Comparison of ENCODE assay signal across 17 mouse cellular contexts in the genomic region with DNA sequence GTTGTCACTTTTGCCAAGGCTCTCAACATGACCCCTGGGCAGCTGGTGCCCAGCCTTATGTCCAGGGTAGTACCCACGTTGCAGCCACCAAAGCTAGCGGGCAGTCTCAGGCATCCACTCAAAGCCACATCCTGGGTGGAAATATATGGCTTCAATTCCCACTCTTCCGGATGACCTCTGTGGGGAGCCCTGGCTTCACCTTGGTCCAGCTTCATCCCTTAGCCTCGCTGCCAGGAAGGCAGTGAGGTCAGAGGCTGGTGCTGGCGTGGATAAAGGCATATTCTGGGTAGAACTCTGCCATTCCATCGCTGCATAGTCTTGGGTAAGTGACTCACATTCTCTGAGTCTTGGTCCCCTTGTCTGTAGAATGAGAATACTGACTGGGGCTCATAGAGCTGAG. TPM values are rescaled to one million over a fixed set of nuclear protein-coding genes. Genes with fewer than 3 reads are reported as not detected.
DNase-seq lines count a peak whose midpoint lies in the region; ATAC-seq and TF ChIP-seq lines count a peak whose summit lies in the region.
"Had no signal": no experiment of that assay in that cellular context is flagged by ENCODE, and none has a peak within 500 bp of the region (broad histone marks: within the 10 kb centered on the region; RNA-seq: fewer than 3 reads in every experiment).

No protein-coding gene starts in this region.

- H3K9ac ChIP-seq in forebrain, embryonic 14.5 days (ENCODE audit: low read length) = peak overlapping the region; percentile 41; the same call in 1 of the 2 replicates
- H3K9ac ChIP-seq in hindbrain, embryonic 14.5 days = no peak overlapping the region
- H3K9ac ChIP-seq in neural tube, embryonic 14.5 days (replicated peaks; ENCODE audit: low read depth, low read length) = no peak overlapping the region
- H3K9ac ChIP-seq: heart, embryonic 13.5 days; limb, embryonic 12.5 days; liver, embryonic 14.5 days had no signal

- no peaks in the 10 kb centered on the region for H3K36me3 ChIP-seq in forebrain, embryonic 14.5 days (ENCODE audit: control insufficient read depth, insufficient read depth, low read length)
- no peaks in the 10 kb centered on the region for H3K36me3 ChIP-seq in hindbrain, embryonic 14.5 days (replicated peaks; ENCODE audit: control insufficient read depth, insufficient read depth)
- no peaks in the 10 kb centered on the region for H3K36me3 ChIP-seq in neural tube, embryonic 14.5 days (ENCODE audit: control insufficient read depth, insufficient read depth, low read length)
- H3K36me3 ChIP-seq: heart, embryonic 13.5 days; limb, embryonic 12.5 days had no signal

- H3K4me1 ChIP-seq in cerebellum, adult 2 months (ENCODE audit: control insufficient read depth, insufficient read depth, low read length) = peaks cover 20% of the 10 kb centered on the region
- peaks cover 43% of the 10 kb centered on the region for H3K4me1 ChIP-seq in forebrain, embryonic 14.5 days (ENCODE audit: control insufficient read depth, insufficient read depth, low read length)
- peaks cover 53% of the 10 kb centered on the region for H3K4me1 ChIP-seq in hindbrain, embryonic 14.5 days (replicated peaks; ENCODE audit: control insufficient read depth, insufficient read depth, low read length)
- peaks cover 41% of the 10 kb centered on the region for H3K4me1 ChIP-seq in neural tube, embryonic 14.5 days (ENCODE audit: control insufficient read depth, insufficient read depth, low read length)

- no peaks in the 10 kb centered on the region for H3K9me3 ChIP-seq in forebrain, embryonic 14.5 days (replicated peaks; ENCODE audit: control insufficient read depth, low read length)
- no peaks in the 10 kb centered on the region for H3K9me3 ChIP-seq in hindbrain, embryonic 14.5 days (ENCODE audit: control insufficient read depth, low read length)
- no peaks in the 10 kb centered on the region for H3K9me3 ChIP-seq in neural tube, embryonic 14.5 days (ENCODE audit: control insufficient read depth, low read length)
- H3K9me3 ChIP-seq: heart, embryonic 13.5 days; limb, embryonic 12.5 days had no signal

- WGBS in cerebellum, adult 2 months = 8% methylated on average over 6 of the region's 6 CpGs
- WGBS in forebrain, embryonic 14.5 days = 68% methylated on average over 6 of the region's 6 CpGs
- WGBS in hindbrain, embryonic 14.5 days = 58% methylated on average over 6 of the region's 6 CpGs
- WGBS in neural tube, embryonic 14.5 days = 54% methylated on average over 6 of the region's 6 CpGs

- 0 out of 2 replicates have a peak overlapping the region, but pooled peaks have one; percentile 3 for H3K27ac ChIP-seq in cerebellum, adult 2 months (ENCODE audit: insufficient read depth, low read length)
- H3K27ac ChIP-seq in forebrain, embryonic 14.5 days (ENCODE audit: low read depth, low read length) = peak overlapping the region; percentile 86
- peak overlapping the region; percentile 83 for H3K27ac ChIP-seq in hindbrain, embryonic 14.5 days
- H3K27ac ChIP-seq in neural tube, embryonic 14.5 days (ENCODE audit: low read depth, low read length) = peak overlapping the region; percentile 87
- H3K27ac ChIP-seq: heart, embryonic 13.5 days; limb, embryonic 12.5 days; liver, embryonic 14.5 days had no signal

- TF ChIP-seq POLR2A in cerebellum, adult 2 months (IDR thresholded peaks at IDR 0.05; ENCODE audit: borderline replicate concordance, insufficient read depth, low read length) = no peak

- peak overlapping the region; percentile 1; the same call in 1 of the 2 replicates for H3K4me2 ChIP-seq in forebrain, embryonic 14.5 days (ENCODE audit: low read length)
- H3K4me2 ChIP-seq in hindbrain, embryonic 14.5 days (replicated peaks) = no peak overlapping the region
- H3K4me2 ChIP-seq in neural tube, embryonic 14.5 days (ENCODE audit: low read depth, low read length) = no peak overlapping the region
- H3K4me2 ChIP-seq: heart, embryonic 13.5 days; limb, embryonic 12.5 days had no signal

- ATAC-seq in forebrain, embryonic 14.5 days = no peak
- no peak for ATAC-seq in hindbrain, embryonic 14.5 days (ENCODE audit: low FRiP score)
- ATAC-seq in neural tube, embryonic 14.5 days (ENCODE audit: low read depth) = no peak

- TF ChIP-seq CTCF in cerebellum, adult 2 months (IDR thresholded peaks at IDR 0.05; ENCODE audit: borderline replicate concordance, insufficient read depth, low read depth, low read length) = no peak

- no peaks in the 10 kb centered on the region for H3K27me3 ChIP-seq in cerebellum, adult 2 months (ENCODE audit: control insufficient read depth, insufficient read depth, low read length)
- no peaks in the 10 kb centered on the region for H3K27me3 ChIP-seq in forebrain, embryonic 14.5 days (replicated peaks; ENCODE audit: control insufficient read depth, insufficient read depth, low read length)
- no peaks in the 10 kb centered on the region for H3K27me3 ChIP-seq in hindbrain, embryonic 14.5 days (ENCODE audit: control insufficient read depth, insufficient read depth, low read length)
- no peaks in the 10 kb centered on the region for H3K27me3 ChIP-seq in neural tube, embryonic 14.5 days (ENCODE audit: control insufficient read depth, insufficient read depth, low read length)

- DNase-seq in cerebellum, adult 2 months = no peak
- no peak for DNase-seq in cerebellum, postnatal 25 days
- DNase-seq in forebrain, embryonic 14.5 days (ENCODE audit: low spot score) = no peak
- no peak for DNase-seq in hindbrain, embryonic 14.5 days (ENCODE audit: low spot score)
- DNase-seq in liver = no peak
- DNase-seq in frontal cortex, postnatal 25 days (ENCODE audit: low spot score in 2 of 2) = no peak
- no peak for DNase-seq in urinary bladder, postnatal 25 days (ENCODE audit: low spot score)
- DNase-seq: adrenal gland, adult 2 months; heart, adult 11 months; heart, postnatal 36 days; kidney, adult 11 months; kidney, postnatal 14 days had no signal

- no peak overlapping the region for H3K4me3 ChIP-seq in cerebellum, adult 2 months (replicated peaks; ENCODE audit: insufficient read depth, low read depth, low read length)
- H3K4me3 ChIP-seq in forebrain, embryonic 14.5 days (ENCODE audit: low read depth, low read length) = no peak overlapping the region
- no peak overlapping the region for H3K4me3 ChIP-seq in hindbrain, embryonic 14.5 days (replicated peaks; ENCODE audit: low read length)
- H3K4me3 ChIP-seq in neural tube, embryonic 14.5 days (ENCODE audit: low read depth, low read length) = no peak overlapping the region
- H3K4me3 ChIP-seq: erythroblast, embryonic 14.5 days; heart, embryonic 13.5 days; limb, embryonic 12.5 days had no signal

RNA-seq across cellular contexts. Expression of a gene that starts 49.0 kb away (rescaled TPM):
- 44.3 and 44.6 TPM in 2 replicates for polyA plus RNA-seq in cerebellum, adult 2 months (2012; rRNA removed)
- 44.4 and 53.4 TPM in 2 replicates for polyA plus RNA-seq in forebrain, embryonic 14.5 days (2014; fragmentation: Nextera tagmentation; extraction: Ambion mirVana)
- polyA plus RNA-seq in hindbrain, embryonic 14.5 days (2014; fragmentation: Nextera tagmentation; extraction: Ambion mirVana) = 47.1 and 51.7 TPM in 2 replicates
- 47.7 and 48.7 TPM in 2 replicates for polyA plus RNA-seq in neural tube, embryonic 14.5 days (2014; fragmentation: Nextera tagmentation; extraction: Ambion mirVana)

RNA-seq across cellular contexts. Expression of a gene that starts 57.2 kb away (rescaled TPM):
- 21.2 and 21.5 TPM in 2 replicates for polyA plus RNA-seq in cerebellum, adult 2 months (2012; rRNA removed)
- 33.1 and 38.0 TPM in 2 replicates for polyA plus RNA-seq in forebrain, embryonic 14.5 days (2014; fragmentation: Nextera tagmentation; extraction: Ambion mirVana)
- 44.9 and 49.3 TPM in 2 replicates for polyA plus RNA-seq in hindbrain, embryonic 14.5 days (2014; fragmentation: Nextera tagmentation; extraction: Ambion mirVana)
- polyA plus RNA-seq in neural tube, embryonic 14.5 days (2014; fragmentation: Nextera tagmentation; extraction: Ambion mirVana) = 42.2 and 46.7 TPM in 2 replicates

RNA-seq across cellular contexts. Expression of a gene that starts 57.3 kb away (rescaled TPM):
- 64.1 and 70.7 TPM in 2 replicates for polyA plus RNA-seq in cerebellum, adult 2 months (2012; rRNA removed)
- 83.2 and 83.8 TPM in 2 replicates for polyA plus RNA-seq in forebrain, embryonic 14.5 days (2014; fragmentation: Nextera tagmentation; extraction: Ambion mirVana)
- 65.8 and 71.4 TPM in 2 replicates for polyA plus RNA-seq in hindbrain, embryonic 14.5 days (2014; fragmentation: Nextera tagmentation; extraction: Ambion mirVana)
- polyA plus RNA-seq in neural tube, embryonic 14.5 days (2014; fragmentation: Nextera tagmentation; extraction: Ambion mirVana) = 71.5 and 74.9 TPM in 2 replicates

Comparison
In these comparisons a context has a peak if more than half of its experiments do, and no peak if none do; other contexts are left out.
1. H3K27ac ChIP-seq: peak in every context shown above with its lines; median percentile 87 in neural tube, embryonic 14.5 days; 86 in forebrain, embryonic 14.5 days; 83 in hindbrain, embryonic 14.5 days; 3 in cerebellum, adult 2 months.